Mouse (Mus musculus): ENCODE measurements around the gene Fancg.
"Not testable (repeated sequence)": the region's sequence is repeated elsewhere in the genome, so short reads cannot be mapped to it uniquely, and the experiment has no call there.

DNA sequence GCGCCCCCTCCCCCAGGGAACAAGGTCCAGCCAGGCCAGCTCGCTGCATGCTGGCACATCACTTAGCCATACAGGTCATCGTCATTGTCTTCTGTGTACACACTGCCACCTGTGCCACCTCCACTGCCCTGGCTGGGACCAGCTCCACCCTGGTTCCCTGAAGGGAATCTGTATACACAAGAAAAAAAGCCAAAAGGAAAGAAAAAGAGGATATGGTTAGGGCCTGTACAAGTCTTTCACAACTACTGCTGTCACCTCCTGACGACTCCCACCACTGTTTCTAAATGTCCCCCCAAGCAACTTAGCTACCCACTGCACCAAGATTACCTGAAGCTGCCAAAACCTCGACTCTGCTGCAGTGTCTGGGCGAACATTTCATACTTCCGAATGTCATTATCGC, 29.8 kb downstream of the Fancg start:
- TF ChIP-seq CTCF (IDR thresholded peaks at IDR 0.05; ENCODE audit: extremely low read depth, insufficient read depth, insufficient read length, insufficient replicate concordance); POLR2A (IDR thresholded peaks at IDR 0.05; ENCODE audit: low read depth, low read length): not testable (repeated sequence)
